Comparison of ENCODE assay signal across 15 mouse cellular contexts in genomic region chr7:116992166-116992565, GRCm38 (mm10).
A peak's percentile ranks its signal among the peaks of the same experiment; 100 is the strongest.
DNase-seq lines count a peak whose midpoint lies in the region.
"Had no signal": no experiment of that assay in that cellular context is flagged by ENCODE, and none has a peak within 500 bp of the region (broad histone marks: within the 10 kb centered on the region; RNA-seq: fewer than 3 reads in every experiment).

No protein-coding gene starts in this region.

- DNase-seq in 3T3-L1 (ENCODE audit: low read depth, low spot score) = peak; percentile 1
- DNase-seq in ES-CJ7 (ENCODE audit: low read depth, low spot score) = peak; percentile 66
- DNase-seq in R1 (ENCODE audit: low read depth, low spot score) = peak; percentile 92
- DNase-seq in urinary bladder, adult 18-20 months (ENCODE audit: low spot score in 2 of 2) = no peak
- no peak for DNase-seq in embryo, embryonic 11 days
- DNase-seq in cerebellum, postnatal 36 days = no peak
- DNase-seq: adrenal gland, adult 8-10 months; adrenal gland, postnatal 14 days; adrenal gland, postnatal 36 days; B cell, adult 2 months; cerebellum, adult 11-12 months; cerebellum, adult 2 months; cerebellum, adult 9-10 months; cerebellum, postnatal 10 days; cerebellum, postnatal 25 days had no signal

Comparison
In these comparisons a context has a peak if more than half of its experiments do, and no peak if none do; other contexts are left out.
1. DNase-seq: peak in 3T3-L1 (single experiment), ES-CJ7 (single experiment) and R1 (single experiment); none in urinary bladder, adult 18-20 months (0 of 2), embryo, embryonic 11 days (single experiment) and cerebellum, postnatal 36 days (0 of 2).